Mouse (Mus musculus) cerebellum, adult 2 months (tissue): ENCODE results near the gene Ube2o.

Source experiments
- CTCF ChIP-seq: fragments of 200-500 bp; IDR thresholded peaks from 2 replicates; pipeline ENCODE4 v1.5.1; 2011; ENCODE audit warnings: low read depth, mild to moderate bottlenecking, control low read depth, low read length, moderate library complexity, borderline replicate concordance; ENCODE audit not compliant: insufficient read depth
- POLR2A ChIP-seq: fragments of 200-500 bp; IDR thresholded peaks from 2 replicates; pipeline ENCODE4 v1.6.1; 2011; ENCODE audit warnings: low read length, control low read depth, borderline replicate concordance; ENCODE audit not compliant: insufficient read depth

DNA sequence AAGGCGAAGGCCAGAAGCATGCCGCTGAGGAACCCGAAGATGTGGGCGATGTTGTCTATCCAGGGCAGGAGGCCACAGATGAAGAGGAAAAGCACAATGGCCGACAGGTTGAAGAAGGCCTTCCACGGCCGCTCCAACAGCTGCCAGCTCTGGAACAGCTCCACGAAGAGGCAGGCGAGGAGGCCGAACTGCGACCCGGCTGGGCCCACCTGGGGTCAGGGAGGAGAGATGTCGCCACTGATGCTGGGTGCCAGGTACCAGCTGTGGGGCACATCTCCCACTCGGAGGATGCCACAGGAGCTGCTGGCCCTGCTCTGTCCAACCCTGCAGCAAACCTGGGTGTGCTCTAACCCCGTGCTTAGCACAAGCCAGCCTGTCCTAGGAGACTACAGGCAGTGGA is 18.0 kb upstream of the Ube2o start:
- TF ChIP-seq CTCF = no peak
- no peak for TF ChIP-seq POLR2A
